Mouse (Mus musculus) cerebellum, adult 2 months (tissue): ENCODE results near the gene Syne1.

Source experiments
- CTCF ChIP-seq: fragments of 200-500 bp; IDR thresholded peaks from 2 replicates; pipeline ENCODE4 v1.5.1; 2011; ENCODE audit warnings: low read depth, mild to moderate bottlenecking, control low read depth, low read length, moderate library complexity, borderline replicate concordance; ENCODE audit not compliant: insufficient read depth
- POLR2A ChIP-seq: fragments of 200-500 bp; IDR thresholded peaks from 2 replicates; pipeline ENCODE4 v1.6.1; 2011; ENCODE audit warnings: low read length, control low read depth, borderline replicate concordance; ENCODE audit not compliant: insufficient read depth

DNA sequence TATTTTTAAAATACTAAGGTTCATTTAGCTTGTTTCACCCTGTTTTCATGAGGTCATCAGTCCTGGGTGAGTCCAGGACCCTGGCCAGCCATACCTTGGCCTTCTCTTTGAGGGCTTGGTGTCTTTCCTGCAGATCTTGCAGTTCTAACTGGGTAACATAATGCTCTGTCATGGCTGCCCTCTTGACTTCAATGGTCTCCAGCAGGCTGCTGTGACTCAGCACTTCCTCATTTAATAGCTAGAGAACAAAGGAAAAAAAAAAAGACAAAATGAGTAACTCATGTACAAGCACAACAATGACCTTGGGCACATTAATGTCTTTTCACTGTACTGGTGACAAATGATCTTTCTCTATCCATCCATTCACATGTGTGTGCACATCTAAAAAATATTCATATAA, 294.6 kb downstream of the Syne1 start:
- no peak for TF ChIP-seq POLR2A
- no peak for TF ChIP-seq CTCF
